Mouse (Mus musculus) bone marrow, adult 2 months (tissue): Measurements from ENCODE around the gene Tnni3.

Experiments used
- CTCF ChIP-seq: fragments of 200-500 bp; IDR thresholded peaks from 2 replicates; pipeline ENCODE4 v1.5.1; 2011; ENCODE audit warnings: low read length, control low read depth; ENCODE audit not compliant: control insufficient read depth, insufficient read depth
- POLR2A ChIP-seq: fragments of 200-500 bp; IDR thresholded peaks from 2 replicates; pipeline ENCODE4 v1.6.1; 2011; ENCODE audit warnings: low read depth, mild to moderate bottlenecking, control low read depth, low read length, borderline replicate concordance; ENCODE audit not compliant: control insufficient read depth

- TF ChIP-seq POLR2A (no peak), CTCF (no peak)
Measured at GRCm38 (mm10) chr7:4482281-4482680, 41.7 kb downstream of the Tnni3 start.
